Mouse (Mus musculus): ENCODE results near the gene Rufy3. TPM values are rescaled to one million over a fixed set of nuclear protein-coding genes. Genes with fewer than 3 reads are reported as not detected.

The Rufy3 gene
- total RNA-seq, 2 experiments from 2014 or later, result 190 to 191 TPM

DNA sequence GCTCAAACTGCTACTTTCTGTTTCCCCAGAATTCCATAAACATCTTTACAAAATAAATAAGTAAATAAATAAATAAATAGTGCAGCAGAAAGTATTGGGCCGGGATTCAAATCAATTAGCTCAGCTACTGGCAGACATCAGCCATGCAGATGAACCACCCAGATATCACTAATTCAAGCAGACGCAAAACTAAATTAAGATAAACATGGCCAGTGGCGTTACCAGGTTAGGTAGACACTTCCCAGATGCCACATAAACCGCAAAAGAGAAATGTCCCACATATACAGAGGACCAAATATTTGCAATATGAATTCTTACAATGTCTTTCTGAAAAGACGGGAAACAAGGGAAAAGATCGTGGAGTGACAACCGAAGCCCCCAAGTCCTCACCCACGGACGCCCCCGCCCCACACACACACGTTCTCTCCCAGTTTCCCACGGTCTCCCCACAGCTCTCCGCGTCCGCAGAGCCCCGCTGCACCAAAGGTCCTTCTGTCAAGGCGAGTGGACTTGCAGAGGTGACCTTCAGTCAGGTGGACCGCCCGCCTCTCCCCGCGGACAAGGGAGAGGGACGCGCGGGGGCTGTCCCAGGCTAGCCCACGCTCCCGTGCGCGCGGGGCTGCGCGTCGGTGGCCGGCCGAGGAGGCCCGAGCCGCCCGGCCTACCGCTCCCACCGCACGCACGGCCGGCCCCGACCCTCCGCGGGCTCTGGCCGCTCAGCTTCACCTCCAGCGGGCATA is 110.0 kb downstream of the Rufy3 start:
- DNase-seq (ENCODE audit: low spot score in 2 of 2), result peak in 1 of 2 experiments; percentile 26
- intact Hi-C loops (cut with DNase I), result loop anchor here (2.0 to 5.0 kb wide), 2 partner anchors 46 to 87 kb away; partner anchors contain the start of genes Dck and Mob1b

DNA sequence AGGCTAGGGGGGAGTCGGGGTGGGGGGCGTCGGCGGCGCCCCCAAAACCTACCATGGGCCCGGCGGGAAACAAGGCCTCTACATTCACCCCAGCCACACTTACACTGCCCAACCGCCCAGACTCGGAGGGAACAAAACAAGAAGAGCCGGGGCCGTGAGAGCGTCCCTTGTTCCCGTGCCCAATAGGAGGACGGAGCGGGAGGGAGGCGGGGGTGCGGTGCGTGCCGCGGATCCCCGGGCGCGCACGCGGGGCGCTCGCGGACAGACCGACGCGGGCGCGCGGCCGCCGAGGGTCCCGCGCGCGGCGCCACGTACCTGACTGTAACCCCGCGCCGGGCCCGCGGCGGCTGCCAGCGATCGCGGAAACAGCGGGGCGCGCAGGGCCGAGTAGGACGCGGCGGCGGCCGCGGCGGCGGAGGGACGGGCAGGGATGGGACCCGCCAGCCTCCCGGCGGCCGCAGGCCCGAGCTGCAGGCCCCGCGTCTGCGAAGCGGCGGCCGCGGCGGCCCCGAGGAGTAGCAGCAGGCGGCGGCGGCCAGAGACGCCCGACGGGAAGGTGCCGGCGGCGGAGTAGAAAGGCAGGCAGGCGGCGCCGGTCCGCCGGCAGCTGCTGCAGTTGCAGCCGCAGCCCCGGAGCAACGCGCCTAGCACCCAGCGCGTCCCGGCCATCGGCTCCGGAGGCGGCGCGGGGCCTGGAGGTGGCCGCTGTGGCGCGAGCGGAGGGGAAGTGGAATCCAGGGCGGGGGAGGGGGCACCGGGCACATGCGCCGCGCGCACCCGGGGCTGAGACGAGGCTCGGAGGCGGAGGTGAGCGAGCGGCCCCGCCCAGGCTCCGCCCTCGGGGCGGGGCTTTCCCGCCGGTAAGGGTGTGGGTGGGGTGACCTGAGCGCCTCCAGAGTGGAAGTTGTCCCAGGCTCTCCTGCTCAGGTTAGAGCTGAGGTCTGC is 110.9 kb downstream of the Rufy3 start, which contains the start of gene Grsf1:
TSS of gene Grsf1 (minus strand) at position 729 of the 945 bp plus-strand sequence.
- intact Hi-C loops (cut with DNase I), result loop anchor here (2.0 to 5.0 kb wide), 2 partner anchors 45 to 87 kb away; partner anchors contain the start of genes Dck and Mob1b
- DNase-seq (ENCODE audit: low spot score in 2 of 2), result peak; percentile 89 to 90

DNA sequence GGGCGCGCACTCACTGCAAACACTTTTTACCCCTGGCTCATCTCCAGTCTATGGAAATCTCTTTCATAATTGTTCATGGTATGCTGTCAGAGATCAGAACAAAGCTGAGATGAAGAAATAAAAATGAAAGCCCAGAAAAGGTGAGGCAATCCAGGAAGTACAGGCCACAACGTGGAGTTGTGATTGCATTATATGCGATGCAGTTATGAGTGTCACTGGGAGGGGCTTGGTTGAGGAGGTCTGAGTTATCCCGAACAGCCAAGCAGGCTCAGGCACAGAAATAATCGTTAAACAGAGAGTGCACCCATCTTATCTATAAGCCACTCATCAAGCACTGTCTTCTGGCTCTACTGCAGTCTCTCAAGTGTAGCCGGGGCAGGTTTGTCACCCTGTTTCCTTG is 114.1 kb downstream of the Rufy3 start:
- intact Hi-C loops (cut with DNase I), result loop anchor here (5.0 kb wide), 1 partner anchor 83 kb away; the partner anchor contains the start of gene Dck
- DNase-seq (ENCODE audit: low spot score in 2 of 2), result no peak

DNA sequence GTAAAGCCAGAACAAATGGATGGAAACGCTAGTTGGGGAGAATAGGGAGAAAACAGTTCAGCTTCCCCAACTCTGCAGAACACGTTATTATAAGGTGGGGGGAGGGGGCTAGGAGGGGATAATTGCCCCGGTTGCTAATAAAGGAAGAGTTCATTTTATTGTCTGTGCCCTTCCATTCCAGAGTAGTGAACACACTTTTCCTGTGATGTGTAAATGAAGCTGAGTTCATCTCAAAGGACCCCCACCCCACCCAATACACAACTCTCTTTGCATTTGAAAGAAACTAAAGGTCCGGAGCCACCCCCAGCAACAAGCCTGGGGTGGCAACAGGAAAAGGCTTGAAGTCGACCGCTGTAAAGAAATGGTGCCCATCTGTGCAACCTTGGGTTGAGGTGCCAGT is 114.5 kb downstream of the Rufy3 start:
- intact Hi-C loops (cut with DNase I), result loop anchor here (5.0 kb wide), 1 partner anchor 83 kb away; the partner anchor contains the start of gene Dck
- no peak for DNase-seq (ENCODE audit: low spot score in 2 of 2)

DNA sequence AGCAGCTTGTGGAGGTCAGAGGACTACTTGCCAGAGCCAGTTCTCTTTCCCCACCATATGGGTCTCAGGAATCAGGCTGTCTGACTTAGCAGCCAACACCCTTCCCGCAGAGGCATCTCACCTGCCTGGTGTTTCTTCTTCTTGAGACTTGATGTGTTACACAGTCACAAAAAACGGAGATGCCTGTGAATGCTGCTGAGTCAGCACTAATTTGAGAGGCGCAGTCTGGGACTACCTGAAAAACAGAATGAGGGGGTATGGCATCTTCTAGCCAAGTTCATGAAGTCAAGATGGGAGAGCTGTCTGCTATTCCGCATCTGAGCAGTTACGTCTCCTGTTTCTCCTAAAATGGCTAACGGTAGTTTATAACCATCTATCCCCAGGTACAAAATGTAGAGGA is 115.7 kb downstream of the Rufy3 start:
- no peak for DNase-seq (ENCODE audit: low spot score in 2 of 2)
- intact Hi-C loops (cut with DNase I), result no loop called here

DNA sequence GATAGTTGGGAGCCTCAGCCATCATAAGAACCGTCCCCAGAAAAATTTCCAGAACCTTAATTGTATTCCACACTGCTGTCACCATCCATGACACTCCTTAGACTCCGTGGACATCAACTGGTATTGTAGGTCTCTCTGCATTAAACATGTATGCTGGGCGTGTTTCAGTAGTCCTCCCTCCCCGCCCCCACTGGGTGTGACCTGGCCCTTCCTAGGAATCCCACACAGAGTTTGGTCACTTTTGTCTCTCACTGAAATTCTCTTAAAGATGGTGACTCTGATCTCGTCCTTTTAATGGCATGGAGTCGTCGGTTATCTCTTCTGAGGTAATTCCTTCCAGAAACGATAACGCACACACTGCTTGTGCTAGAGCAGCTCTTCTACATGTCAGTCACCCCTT is 118.9 kb downstream of the Rufy3 start:
- intact Hi-C loops (cut with DNase I), result no loop called here
- DNase-seq (ENCODE audit: low spot score in 2 of 2), result no peak

DNA sequence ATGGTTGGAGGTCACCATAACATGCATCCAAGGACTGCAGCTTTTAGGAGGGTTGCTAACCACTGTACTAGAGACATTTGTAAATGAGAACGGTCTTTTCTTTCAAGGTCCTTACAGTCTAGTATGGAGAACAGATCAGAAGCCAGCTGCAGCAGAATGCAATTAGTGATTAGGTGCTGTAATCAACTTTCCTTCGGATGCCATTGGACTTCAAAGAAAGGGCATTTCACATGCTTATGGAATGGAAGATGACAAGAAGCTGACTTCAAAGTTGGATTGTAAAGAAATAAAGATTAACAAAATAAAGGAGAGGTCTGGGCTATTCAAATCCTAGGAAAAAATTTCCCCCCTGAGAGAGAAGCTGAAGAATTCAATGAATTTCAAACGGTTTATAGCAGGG is 119.4 kb downstream of the Rufy3 start:
- intact Hi-C loops (cut with DNase I), result no loop called here
- no peak for DNase-seq (ENCODE audit: low spot score in 2 of 2)

DNA sequence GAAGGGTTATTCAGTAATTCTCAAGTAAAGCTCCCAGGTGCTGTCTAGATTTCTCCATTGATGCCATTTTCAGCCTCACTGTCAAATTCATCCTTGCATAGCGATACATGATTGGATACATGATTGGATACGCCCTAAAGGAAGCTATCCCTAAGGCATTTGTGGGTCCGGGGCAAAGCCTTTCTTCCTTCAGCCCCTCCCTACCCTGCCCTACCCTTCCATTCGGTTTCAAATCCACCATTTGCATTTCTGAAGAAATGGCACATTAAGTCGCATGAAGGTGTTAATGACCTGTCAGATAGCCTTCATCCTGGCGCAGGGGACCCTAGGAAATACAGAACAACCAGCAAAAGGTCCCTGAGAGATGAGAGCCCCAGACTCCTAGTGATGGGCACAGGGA is 120.5 kb downstream of the Rufy3 start:
- no peak for DNase-seq (ENCODE audit: low spot score in 2 of 2)
- intact Hi-C loops (cut with DNase I), result no loop called here

DNA sequence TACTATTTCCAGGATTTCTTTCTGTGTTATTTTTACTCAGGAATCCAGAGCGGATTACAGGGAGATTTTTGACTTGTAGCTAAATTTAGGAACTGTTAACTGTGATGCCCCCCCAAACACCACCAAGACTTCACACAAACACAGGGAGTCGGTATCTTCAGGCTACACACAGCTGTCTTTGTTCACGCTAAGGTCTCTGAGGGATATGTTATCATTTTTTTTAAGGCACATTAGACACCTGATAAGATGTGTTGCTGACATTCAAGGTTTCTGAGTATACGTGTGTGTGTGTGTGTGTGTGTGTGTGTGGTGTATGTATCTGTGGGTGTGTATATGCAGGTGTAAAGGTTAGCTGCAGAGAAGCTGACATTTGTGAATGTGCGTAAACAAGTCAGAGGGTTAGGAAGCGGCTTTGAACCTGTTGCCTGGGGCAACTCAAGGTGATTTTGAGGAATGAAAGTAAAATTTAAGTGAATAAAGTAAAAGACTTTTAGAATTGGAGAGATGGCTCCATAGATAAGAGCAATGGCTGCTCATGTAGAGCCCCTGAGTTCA is 121.0 kb downstream of the Rufy3 start:
- no peak for DNase-seq (ENCODE audit: low spot score in 2 of 2)
- intact Hi-C loops (cut with DNase I), result no loop called here

DNA sequence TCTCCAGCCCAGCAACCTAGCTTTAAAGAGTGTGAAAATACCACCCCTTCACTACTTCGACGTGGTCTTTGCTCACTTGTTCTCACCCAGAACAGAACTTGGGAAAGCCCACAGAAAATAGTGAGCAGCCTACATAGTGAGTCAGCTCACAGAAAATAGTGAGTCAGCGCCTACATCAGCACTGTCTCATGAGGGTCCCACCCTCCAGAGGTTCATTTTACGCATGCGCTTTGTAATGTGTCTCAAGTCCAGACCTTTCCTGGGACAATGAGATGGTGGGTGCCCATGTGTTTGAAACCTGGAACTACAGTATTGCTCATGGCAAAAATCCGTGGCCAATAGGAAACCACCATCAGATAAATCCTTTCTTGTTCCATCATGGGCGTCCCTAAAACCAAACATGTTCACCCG is 123.2 kb downstream of the Rufy3 start:
- no peak for DNase-seq (ENCODE audit: low spot score in 2 of 2)
- intact Hi-C loops (cut with DNase I), result no loop called here

DNA sequence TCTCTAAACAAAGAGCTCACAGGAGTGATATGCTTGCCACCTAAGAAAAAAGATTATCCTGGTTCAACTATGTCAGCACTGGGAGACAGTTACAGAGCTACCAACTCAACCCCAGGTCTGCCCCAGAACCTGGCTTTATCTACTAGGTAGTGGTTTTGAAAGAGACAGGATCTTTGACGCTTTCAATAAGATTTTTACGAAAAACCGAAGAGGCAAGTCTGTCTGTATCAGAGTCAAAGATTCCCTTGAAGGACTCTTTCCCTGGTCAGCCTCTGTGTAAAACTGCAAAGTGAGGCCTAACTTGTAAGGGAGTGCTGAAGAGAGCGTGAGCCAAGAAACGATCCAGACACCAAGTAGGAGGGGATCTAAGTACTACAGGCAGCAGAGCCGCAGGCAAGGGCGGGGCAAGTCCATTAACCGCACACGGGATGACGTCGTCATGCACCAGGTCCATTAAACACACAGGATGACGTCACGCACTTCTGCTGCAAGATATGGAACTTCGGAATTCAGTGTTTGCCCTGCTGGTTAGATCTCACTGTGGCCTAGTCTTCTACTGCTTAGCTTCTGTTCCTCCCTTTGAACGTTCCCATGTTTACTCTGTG is 123.8 kb downstream of the Rufy3 start:
- intact Hi-C loops (cut with DNase I), result no loop called here

DNA sequence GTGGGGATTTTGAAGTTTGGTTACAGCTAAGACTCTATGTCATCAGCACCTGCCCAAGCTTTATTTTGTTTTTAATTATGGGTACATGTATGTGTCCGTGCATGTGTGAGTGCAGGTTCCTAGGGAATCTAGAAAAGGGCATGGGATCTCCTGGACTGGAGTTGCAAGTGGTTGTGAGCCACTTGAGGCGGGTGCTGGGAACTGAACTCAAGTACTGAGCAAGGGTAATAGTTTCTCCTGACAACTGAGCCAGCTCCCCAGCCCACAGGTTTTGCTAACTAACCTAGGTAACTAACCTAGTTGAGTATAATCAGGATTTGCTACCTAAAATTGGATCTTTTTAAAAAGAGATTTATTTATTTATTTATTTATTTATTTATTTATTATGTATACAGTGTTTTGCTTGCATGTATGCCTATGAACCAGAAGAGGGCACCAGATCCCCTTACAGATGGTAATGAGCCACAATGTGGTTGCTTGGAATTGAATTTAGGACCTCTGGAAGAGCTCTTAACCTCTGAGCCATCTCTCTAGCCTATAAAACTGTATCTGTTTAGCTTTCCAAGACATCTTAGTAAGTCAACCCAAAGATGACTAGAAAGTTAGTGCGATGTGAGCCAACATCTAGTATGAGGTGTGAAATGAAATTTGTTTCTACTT is 124.6 kb downstream of the Rufy3 start:
- no peak for DNase-seq (ENCODE audit: low spot score in 2 of 2)
- intact Hi-C loops (cut with DNase I), result no loop called here

More for the DNA sequence above, 123.8 kb downstream of the Rufy3 start:
- no peak for DNase-seq (ENCODE audit: low spot score in 2 of 2)

DNA sequence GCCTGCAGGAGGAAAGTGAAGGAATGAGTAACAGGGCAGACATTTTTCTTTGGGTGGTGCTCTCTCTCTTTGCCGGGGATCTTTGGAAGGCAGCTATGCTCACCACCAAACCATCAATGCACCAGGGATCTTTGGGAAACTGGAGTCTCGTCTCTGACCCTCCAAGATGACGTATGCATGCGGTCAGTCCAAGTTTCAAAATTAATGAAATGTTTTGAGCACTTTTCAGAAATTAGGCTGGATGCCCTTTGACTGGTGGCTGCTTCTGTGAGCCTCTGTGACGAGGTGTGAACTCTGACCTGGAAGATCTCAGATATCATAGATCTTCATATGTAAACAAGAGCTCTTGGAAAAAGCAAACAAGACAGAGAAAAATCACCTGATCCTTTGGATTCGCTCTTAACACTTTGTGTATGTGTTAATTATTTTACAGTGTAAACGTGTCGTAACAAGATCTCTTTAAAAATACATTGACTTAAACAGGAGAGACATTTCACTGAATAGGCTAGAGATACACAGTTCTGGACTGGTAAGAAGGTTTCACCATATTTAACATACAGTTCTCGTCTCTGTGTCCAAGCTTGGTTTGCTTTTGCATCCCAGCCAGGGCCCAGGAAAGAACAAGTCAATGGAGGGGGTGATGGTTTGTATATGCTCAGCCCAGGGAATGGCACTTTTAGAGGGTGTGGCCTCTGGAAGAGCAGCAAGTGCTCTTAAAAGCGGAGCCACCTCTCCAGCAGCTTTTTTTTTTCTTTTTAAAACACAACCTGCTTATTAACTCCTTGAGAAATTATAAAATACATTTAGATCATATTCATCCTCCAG is 126.1 kb downstream of the Rufy3 start:
- intact Hi-C loops (cut with DNase I), result loop anchor here (10.0 kb wide), 1 partner anchor 694 kb away; no protein-coding TSS in a partner anchor
- DNase-seq (ENCODE audit: low spot score in 2 of 2), result no peak

DNA sequence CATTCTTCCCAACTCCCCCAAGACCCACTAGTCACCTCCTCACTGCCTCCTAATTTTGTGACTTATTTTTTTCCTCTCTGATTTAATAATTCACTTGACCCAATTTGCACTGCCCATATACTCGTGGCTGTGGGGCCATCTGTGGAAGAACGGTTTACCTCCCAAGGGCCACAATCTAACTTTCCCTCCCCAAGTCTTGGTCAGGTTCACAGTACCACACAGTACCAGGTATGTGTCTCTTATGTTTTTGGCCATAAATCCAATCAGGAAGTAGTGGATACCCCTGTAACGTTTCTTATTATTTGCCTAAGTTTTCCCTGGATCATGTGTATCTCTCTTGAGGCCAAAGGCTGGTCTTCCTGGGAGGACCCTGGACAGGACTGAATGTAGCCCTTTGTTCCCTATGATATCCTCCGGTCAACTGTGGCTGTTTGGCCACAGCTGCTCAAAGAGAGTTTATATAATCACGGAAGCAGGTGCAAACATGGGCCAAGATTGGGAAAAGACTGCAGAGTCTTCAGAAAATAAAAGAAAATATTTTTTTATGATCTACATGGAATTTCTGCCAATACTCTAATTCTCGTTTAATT is 126.8 kb downstream of the Rufy3 start:
- intact Hi-C loops (cut with DNase I), result loop anchor here (10.0 kb wide), 1 partner anchor 693 kb away; no protein-coding TSS in a partner anchor
- no peak for DNase-seq (ENCODE audit: low spot score in 2 of 2)

DNA sequence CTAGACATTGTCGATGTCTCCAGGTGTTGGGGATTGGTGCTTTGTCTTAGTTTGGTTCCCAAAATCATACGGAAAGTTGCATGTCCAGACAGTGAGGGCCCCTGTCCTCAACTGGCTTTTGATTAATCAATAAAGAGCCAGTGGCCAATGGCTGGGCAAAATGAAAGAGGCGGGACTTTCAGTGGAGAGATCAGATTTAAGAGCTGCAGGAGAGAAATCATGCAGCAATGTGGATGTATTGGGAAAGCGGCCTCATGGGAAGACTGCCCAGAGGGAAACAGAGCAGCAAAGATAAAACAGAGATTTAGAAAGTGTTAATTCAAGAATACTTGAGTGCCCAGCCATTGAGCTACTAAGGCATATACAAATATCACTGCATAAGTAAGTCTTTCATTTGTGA is 127.7 kb downstream of the Rufy3 start:
- no peak for DNase-seq (ENCODE audit: low spot score in 2 of 2)
- intact Hi-C loops (cut with DNase I), result loop anchor here (10.0 kb wide), 1 partner anchor 692 kb away; no protein-coding TSS in a partner anchor

DNA sequence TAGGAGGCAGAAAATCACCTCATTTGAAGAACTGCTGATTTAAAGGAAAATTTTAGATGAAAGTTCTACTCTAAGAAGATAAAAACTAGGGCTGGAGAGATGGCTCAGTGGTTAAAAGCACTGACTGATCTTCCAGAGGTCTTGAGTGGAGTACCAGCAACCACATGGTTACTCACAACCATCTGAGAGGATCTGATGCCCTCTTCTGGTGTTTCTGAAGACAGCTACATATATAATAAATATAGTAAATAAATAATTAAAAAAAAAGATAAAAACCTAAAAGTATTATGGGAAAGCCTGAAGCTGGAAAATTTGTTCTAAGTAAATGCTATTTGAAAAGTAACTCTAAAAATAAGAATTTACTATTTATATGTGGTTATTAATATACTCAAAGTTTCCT is 128.2 kb downstream of the Rufy3 start:
- intact Hi-C loops (cut with DNase I), result loop anchor here (10.0 kb wide), 1 partner anchor 692 kb away; no protein-coding TSS in a partner anchor
- DNase-seq (ENCODE audit: low spot score in 2 of 2), result no peak

DNA sequence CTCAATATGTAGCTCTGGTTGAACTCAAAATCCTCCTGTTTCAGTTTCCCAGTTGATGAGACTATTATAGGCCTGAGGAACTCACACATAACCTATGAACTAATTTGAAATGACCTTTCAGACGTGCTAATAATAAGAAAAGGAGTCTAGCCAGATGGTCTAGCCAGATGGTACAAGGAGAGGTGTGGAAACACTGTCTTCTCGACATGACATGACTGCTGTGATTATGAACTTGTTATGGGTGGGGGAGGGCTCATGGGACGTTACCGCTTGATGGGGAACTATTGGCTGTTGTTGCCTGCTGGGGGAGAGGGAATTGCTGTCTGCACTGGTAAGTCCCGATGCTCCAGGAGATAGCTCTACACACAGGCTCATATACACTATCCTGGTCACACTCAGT is 132.5 kb downstream of the Rufy3 start:
- no peak for DNase-seq (ENCODE audit: low spot score in 2 of 2)
- intact Hi-C loops (cut with DNase I), result loop anchor here (10.0 kb wide), 1 partner anchor 688 kb away; no protein-coding TSS in a partner anchor
